Mouse (Mus musculus): ENCODE results near the gene Gm10229. TPM values are rescaled to one million over a fixed set of nuclear protein-coding genes. Genes with fewer than 3 reads are reported as not detected.
"Not testable (repeated sequence)": the region's sequence is repeated elsewhere in the genome, so short reads cannot be mapped to it uniquely, and the experiment has no call there.

Gene Gm10229
- not detected in 2 replicates for polyA plus RNA-seq (2011; ENCODE audit: insufficient read length, low read depth, missing spikeins)

DNA sequence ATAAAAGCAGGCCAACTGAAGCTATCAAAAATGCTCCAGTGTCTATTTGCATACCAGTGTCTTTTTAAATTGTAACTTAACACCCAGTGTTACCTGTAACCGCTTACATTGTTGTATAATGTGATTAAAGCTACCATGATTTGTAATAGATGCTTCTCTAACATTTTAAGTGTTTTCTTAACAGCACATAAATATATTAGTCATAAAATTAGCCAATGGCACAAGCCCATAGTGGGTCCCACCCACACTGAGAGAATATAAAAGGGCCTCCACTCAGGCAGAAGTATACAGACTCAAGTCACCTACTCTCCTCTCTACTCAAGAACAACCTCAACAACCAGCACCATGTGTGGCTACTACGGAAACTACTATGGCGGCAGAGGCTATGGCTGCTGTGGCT is at the start of gene Gm10229:
Gm10229 (plus strand) TSS at position 301 of the 400 bp plus-strand sequence.
- H3K4me3 ChIP-seq (ENCODE audit: insufficient read depth, low read length); H3K4me1 ChIP-seq (ENCODE audit: control insufficient read depth, insufficient read depth, low read length); H3K27ac ChIP-seq (ENCODE audit: insufficient read depth, low read length): not testable (repeated sequence)

DNA sequence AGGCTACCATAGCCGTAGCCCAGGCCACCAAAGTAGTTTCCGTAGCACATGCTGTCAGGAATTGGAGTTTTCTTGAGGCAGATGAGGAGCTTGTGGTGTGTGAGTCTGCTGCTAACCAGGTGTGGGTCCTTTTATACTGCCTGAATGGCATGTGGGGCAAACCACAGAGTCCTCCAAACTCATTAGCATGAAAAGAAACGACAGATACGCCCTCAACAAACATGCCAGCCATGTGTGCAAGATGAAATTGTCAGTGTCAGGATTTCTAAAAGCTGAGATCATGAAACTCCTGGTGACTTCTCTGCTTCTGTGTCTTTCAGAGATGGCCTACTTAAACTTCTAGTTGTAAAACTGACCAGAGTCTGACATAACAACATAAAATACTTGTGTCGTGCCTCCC is 4.4 kb upstream of the Gm10229 start, which contains the start of gene Krtap22-2:
Krtap22-2 (minus strand) TSS at position 101 of the 400 bp plus-strand sequence.
- no peak for TF ChIP-seq CTCF (IDR thresholded peaks at IDR 0.05; ENCODE audit: borderline replicate concordance, insufficient read depth, low read length)
- no peak for TF ChIP-seq POLR2A (IDR thresholded peaks at IDR 0.05; ENCODE audit: low read depth, low read length)
- Histone ChIP-seq H3K4me3 (ENCODE audit: insufficient read depth, low read length) (no peak within 1 kb of the TSS), H3K4me1 (ENCODE audit: control insufficient read depth, insufficient read depth, low read length) (no peaks in the 10 kb centered on the region), H3K27ac (ENCODE audit: insufficient read depth, low read length) (no peak within 1 kb of the TSS)

DNA sequence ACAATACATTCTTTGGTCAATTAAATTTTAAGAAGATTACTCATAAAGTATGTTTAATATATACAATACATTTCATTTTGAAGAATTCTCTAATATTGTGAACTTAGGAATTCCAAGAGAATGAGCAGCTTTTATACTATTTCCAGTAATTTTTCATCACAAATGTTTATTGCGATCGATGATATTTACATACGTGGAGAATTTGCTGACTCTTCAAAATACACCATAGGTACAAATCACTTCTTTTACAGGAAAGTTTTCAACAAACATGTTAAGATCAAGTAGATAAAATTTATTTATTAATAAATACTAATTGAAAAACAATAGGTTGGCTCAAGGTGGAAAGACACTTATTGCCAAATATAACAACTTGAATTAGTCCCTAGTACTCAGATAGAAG is 1.1 kb upstream of the Gm10229 start:
- Histone ChIP-seq H3K27ac (ENCODE audit: insufficient read depth, low read length) (no peak overlapping the region), H3K4me1 (ENCODE audit: control insufficient read depth, insufficient read depth, low read length) (no peaks in the 10 kb centered on the region), H3K4me3 (ENCODE audit: insufficient read depth, low read length) (no peak overlapping the region)
- TF ChIP-seq CTCF (IDR thresholded peaks at IDR 0.05; ENCODE audit: borderline replicate concordance, insufficient read depth, low read length) (no peak), POLR2A (IDR thresholded peaks at IDR 0.05; ENCODE audit: low read depth, low read length) (no peak)

DNA sequence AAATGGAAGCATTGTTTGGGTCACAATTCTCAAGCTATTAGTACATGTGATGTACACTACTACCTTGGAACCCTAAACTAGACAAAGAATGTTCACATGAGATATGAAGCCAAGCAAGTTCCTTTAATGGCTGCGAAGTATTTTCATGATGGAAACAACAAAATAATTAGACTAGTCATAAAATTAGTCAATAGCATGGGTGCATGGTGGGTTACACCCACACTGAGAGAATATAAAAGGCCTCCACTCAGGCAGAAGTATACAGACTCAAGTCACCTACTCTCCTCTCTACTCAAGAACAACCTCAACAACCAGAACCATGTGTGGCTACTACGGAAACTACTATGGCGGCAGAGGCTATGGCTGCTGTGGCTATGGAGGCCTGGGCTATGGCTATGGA is 16.3 kb downstream of the Gm10229 start, which contains the start of gene Krtap6-1:
Krtap6-1 (plus strand) TSS at position 301 of the 400 bp plus-strand sequence.
- not testable (repeated sequence) for H3K27ac ChIP-seq (ENCODE audit: insufficient read depth, low read length); H3K4me3 ChIP-seq (ENCODE audit: insufficient read depth, low read length); H3K4me1 ChIP-seq (ENCODE audit: control insufficient read depth, insufficient read depth, low read length)

DNA sequence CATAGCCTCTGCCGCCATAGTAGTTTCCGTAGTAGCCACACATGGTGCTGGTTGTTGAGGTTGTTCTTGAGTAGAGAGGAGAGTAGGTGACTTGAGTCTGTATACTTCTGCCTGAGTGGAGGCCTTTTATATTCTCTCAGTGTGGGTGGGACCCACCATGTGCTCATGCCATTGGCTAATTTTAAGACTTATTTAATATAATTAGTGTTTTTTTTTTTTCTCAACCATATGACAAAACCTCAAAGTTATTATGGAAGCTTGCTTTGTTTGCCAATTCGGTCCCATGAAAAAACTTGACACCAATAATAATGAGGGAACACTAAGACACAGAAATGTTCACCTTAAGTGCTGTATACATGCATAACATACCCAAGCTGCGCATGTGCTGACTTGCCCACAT is 26.3 kb downstream of the Gm10229 start, which contains the start of gene Gm10228:
Gm10228 (minus strand) TSS at position 101 of the 400 bp plus-strand sequence.
- not testable (repeated sequence) for H3K27ac ChIP-seq (ENCODE audit: insufficient read depth, low read length); H3K4me1 ChIP-seq (ENCODE audit: control insufficient read depth, insufficient read depth, low read length); H3K4me3 ChIP-seq (ENCODE audit: insufficient read depth, low read length)

DNA sequence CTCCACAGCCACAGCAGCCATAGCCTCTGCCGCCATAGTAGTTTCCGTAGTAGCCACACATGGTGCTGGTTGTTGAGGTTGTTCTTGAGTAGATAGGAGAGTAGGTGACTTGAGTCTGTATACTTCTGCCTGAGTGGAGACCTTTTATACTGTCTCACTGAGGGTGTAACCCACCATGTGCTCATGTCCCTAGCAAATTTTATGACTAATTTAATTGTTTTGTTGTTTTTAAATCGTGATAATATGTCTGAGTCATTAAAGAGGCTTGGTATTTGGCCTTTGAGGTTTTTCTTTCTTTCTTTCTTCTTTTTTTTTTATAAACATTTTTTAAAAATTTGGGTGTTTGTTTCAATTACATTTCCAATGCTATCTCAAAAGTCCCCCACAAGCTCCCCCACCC is 32.7 kb downstream of the Gm10229 start, which contains the start of gene Krtap6-5:
Krtap6-5 (minus strand) TSS at position 101 of the 400 bp plus-strand sequence.
- no peak for TF ChIP-seq CTCF (IDR thresholded peaks at IDR 0.05; ENCODE audit: borderline replicate concordance, insufficient read depth, low read length)
- TF ChIP-seq POLR2A (IDR thresholded peaks at IDR 0.05; ENCODE audit: low read depth, low read length), result no peak
- Histone ChIP-seq H3K4me1 (ENCODE audit: control insufficient read depth, insufficient read depth, low read length) (no peaks in the 10 kb centered on the region), H3K4me3 (ENCODE audit: insufficient read depth, low read length) (no peak within 1 kb of the TSS), H3K27ac (ENCODE audit: insufficient read depth, low read length) (no peak within 1 kb of the TSS)

DNA sequence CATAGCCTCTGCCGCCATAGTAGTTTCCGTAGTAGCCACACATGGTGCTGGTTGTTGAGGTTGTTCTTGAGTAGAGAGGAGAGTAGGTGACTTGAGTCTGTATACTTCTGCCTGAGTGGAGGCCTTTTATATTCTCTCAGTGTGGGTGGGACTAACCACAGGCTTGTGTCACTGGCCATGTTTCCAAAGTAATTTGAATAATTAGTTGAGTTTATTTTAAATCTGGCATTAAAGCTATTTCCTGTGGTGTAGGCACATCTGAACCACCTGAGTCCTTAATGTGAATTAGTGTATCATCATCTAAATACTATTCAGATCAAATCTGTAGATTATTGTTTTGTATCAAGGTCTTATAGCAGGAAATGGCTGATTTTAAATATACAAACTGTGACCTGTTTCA is 48.8 kb downstream of the Gm10229 start, which contains the start of gene 1110025L11Rik:
1110025L11Rik (minus strand) TSS at position 101 of the 400 bp plus-strand sequence.
- not testable (repeated sequence) for H3K27ac ChIP-seq (ENCODE audit: insufficient read depth, low read length); H3K4me3 ChIP-seq (ENCODE audit: insufficient read depth, low read length); H3K4me1 ChIP-seq (ENCODE audit: control insufficient read depth, insufficient read depth, low read length)

Other genes starting within 250 kb of the Gm10229 start
- not detected in 2 replicates for gene 2310057N15Rik, start 241.1 kb upstream of the Gm10229 start, polyA plus RNA-seq (2011; ENCODE audit: insufficient read length, low read depth, missing spikeins)
- gene Gm5965, start 237.4 kb upstream of the Gm10229 start, polyA plus RNA-seq (2011; ENCODE audit: insufficient read length, low read depth, missing spikeins), result not detected in 2 replicates
- gene Gm20741, start 203.1 kb upstream of the Gm10229 start, polyA plus RNA-seq (2011; ENCODE audit: insufficient read length, low read depth, missing spikeins), result not detected in 2 replicates
- not detected in 2 replicates for gene Krtap15, start 195.1 kb upstream of the Gm10229 start, polyA plus RNA-seq (2011; ENCODE audit: insufficient read length, low read depth, missing spikeins)
- not detected in 2 replicates for gene Krtap14, start 189.1 kb upstream of the Gm10229 start, polyA plus RNA-seq (2011; ENCODE audit: insufficient read length, low read depth, missing spikeins)
- gene Krtap19-1, start 145.9 kb upstream of the Gm10229 start, polyA plus RNA-seq (2011; ENCODE audit: insufficient read length, low read depth, missing spikeins), result not detected in 2 replicates
- gene Krtap19-2, start 141.0 kb upstream of the Gm10229 start, polyA plus RNA-seq (2011; ENCODE audit: insufficient read length, low read depth, missing spikeins), result not detected in 2 replicates
- gene Krtap19-3, start 137.2 kb upstream of the Gm10229 start, polyA plus RNA-seq (2011; ENCODE audit: insufficient read length, low read depth, missing spikeins), result not detected in 2 replicates
- not detected in 2 replicates for gene Krtap19-4, start 130.2 kb upstream of the Gm10229 start, polyA plus RNA-seq (2011; ENCODE audit: insufficient read length, low read depth, missing spikeins)
- not detected in 2 replicates for gene Krtap19-5, start 118.8 kb upstream of the Gm10229 start, polyA plus RNA-seq (2011; ENCODE audit: insufficient read length, low read depth, missing spikeins)
- gene Krtap19-9b, start 83.0 kb upstream of the Gm10229 start, polyA plus RNA-seq (2011; ENCODE audit: insufficient read length, low read depth, missing spikeins), result not detected in 2 replicates
- not detected in 2 replicates for gene Krtap16-3, start 52.4 kb upstream of the Gm10229 start, polyA plus RNA-seq (2011; ENCODE audit: insufficient read length, low read depth, missing spikeins)
- gene Krtap22-2, start 4.5 kb upstream of the Gm10229 start, polyA plus RNA-seq (2011; ENCODE audit: insufficient read length, low read depth, missing spikeins), result not detected in 2 replicates
- gene Krtap6-1, start 16.4 kb downstream of the Gm10229 start, polyA plus RNA-seq (2011; ENCODE audit: insufficient read length, low read depth, missing spikeins), result not detected in 2 replicates
- gene Gm10228, start 26.2 kb downstream of the Gm10229 start, polyA plus RNA-seq (2011; ENCODE audit: insufficient read length, low read depth, missing spikeins), result not detected in 2 replicates
- gene Krtap6-5, start 32.6 kb downstream of the Gm10229 start, polyA plus RNA-seq (2011; ENCODE audit: insufficient read length, low read depth, missing spikeins), result not detected in 2 replicates
- gene 1110025L11Rik, start 48.7 kb downstream of the Gm10229 start, polyA plus RNA-seq (2011; ENCODE audit: insufficient read length, low read depth, missing spikeins), result not detected in 2 replicates
- gene Krtap6-3, start 68.7 kb downstream of the Gm10229 start, polyA plus RNA-seq (2011; ENCODE audit: insufficient read length, low read depth, missing spikeins), result not detected in 2 replicates
- not detected in 2 replicates for gene Gm6358, start 125.6 kb downstream of the Gm10229 start, polyA plus RNA-seq (2011; ENCODE audit: insufficient read length, low read depth, missing spikeins)
- not detected in 2 replicates for gene Gm10061, start 135.8 kb downstream of the Gm10229 start, polyA plus RNA-seq (2011; ENCODE audit: insufficient read length, low read depth, missing spikeins)
- not detected in 2 replicates for gene Gm9789, start 142.7 kb downstream of the Gm10229 start, polyA plus RNA-seq (2011; ENCODE audit: insufficient read length, low read depth, missing spikeins)
- gene Gm7735, start 154.2 kb downstream of the Gm10229 start, polyA plus RNA-seq (2011; ENCODE audit: insufficient read length, low read depth, missing spikeins), result not detected in 2 replicates
- gene 1110057P08Rik, start 159.5 kb downstream of the Gm10229 start, polyA plus RNA-seq (2011; ENCODE audit: insufficient read length, low read depth, missing spikeins), result not detected in 2 replicates
- not detected in 2 replicates for gene Krtap20-2, start 190.6 kb downstream of the Gm10229 start, polyA plus RNA-seq (2011; ENCODE audit: insufficient read length, low read depth, missing spikeins)

Measured in embryonic fibroblast, embryonic 13.5 days (primary cell).